Mouse (Mus musculus): ENCODE measurements around the gene Specc1. TPM values are rescaled to one million over a fixed set of nuclear protein-coding genes. Genes with fewer than 3 reads are reported as not detected.

Gene Specc1
- polyA plus RNA-seq, 2 experiments, result 23.5 to 40.5 TPM

DNA sequence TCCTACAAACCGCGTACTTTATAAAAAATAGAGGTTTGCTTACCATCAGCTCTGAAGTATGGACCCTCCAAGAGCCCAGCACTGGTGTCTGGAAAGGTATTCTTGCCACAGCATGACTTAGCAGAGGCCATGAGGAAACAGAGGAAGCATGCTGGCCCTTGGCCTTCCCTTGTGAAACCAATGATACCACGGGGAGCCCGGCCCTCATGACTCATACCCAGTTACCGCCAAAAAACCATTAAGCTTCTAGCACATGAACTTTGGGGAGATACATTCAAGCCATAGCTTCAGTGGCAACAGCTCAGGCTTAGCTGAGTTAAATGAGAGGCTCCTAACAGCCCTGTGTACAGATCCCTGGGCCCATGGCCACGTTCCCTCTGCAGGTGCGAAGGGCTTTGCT, 267.4 kb downstream of the Specc1 start:
- Histone ChIP-seq H3K27me3 (ENCODE audit: control insufficient read depth, insufficient read depth, low read length) (no peaks in the 10 kb centered on the region), H3K27ac (no peak overlapping the region), H3K36me3 (replicated peaks; ENCODE audit: control insufficient read depth, insufficient read depth, low read depth) (no peaks in the 10 kb centered on the region; the same call in 1 of the 2 replicates), H3K4me1 (replicated peaks; ENCODE audit: control insufficient read depth in 2 of 2, insufficient read depth in 2 of 2, low read length in 1 of 2) (0 out of 4 replicates have a peak, but pooled peaks cover 0 to 4% of the 10 kb centered on the region in 2 experiments), H3K9me3 (ENCODE audit: control insufficient read depth, low read length) (no peaks in the 10 kb centered on the region), H3K4me3 (ENCODE audit: insufficient read depth in 1 of 2, low read depth in 2 of 2, low read length in 2 of 2) (no peak overlapping the region), H3K9ac (replicated peaks) (no peak overlapping the region), H3K4me2 (ENCODE audit: low read depth) (no peak overlapping the region)
- TF ChIP-seq CTCF (IDR thresholded peaks at IDR 0.05; ENCODE audit: low read depth) (no peak), EP300 (IDR thresholded peaks at IDR 0.05; ENCODE audit: low read depth) (no peak)
- WGBS (ENCODE audit: insufficient replicate concordance), result 65% methylated on average over 7 of the region's 7 CpGs
- no peak for ATAC-seq (ENCODE audit: insufficient read depth)
- DNase-seq (ENCODE audit: low read depth in 3 of 3, low spot score in 3 of 3), result peak in 2 of 3 experiments; percentile 12 to 39

DNA sequence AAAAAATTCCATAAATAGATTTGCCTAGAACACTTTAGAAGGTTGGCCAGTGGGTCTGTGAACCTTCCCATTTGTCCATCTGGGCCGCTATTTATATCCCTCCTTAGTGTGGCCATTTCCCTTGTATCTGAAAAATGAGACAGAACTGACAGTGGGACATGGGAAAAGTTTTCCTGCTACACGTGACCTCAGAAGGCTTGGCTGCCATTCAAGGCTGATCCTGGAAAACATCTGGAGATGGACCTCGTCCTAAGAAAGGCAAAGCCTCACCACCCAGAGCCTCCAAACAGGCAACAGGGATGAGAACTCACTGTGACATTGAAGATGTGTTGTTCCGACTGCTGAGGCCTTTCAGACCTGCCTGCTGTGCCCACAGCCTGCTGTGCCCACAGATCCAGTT, 268.2 kb downstream of the Specc1 start:
- Histone ChIP-seq H3K9me3 (ENCODE audit: control insufficient read depth, low read length) (no peaks in the 10 kb centered on the region), H3K4me2 (ENCODE audit: low read depth) (no peak overlapping the region), H3K4me3 (ENCODE audit: insufficient read depth in 1 of 2, low read depth in 2 of 2, low read length in 2 of 2) (no peak overlapping the region), H3K27ac (no peak overlapping the region), H3K9ac (replicated peaks) (no peak overlapping the region), H3K4me1 (replicated peaks; ENCODE audit: control insufficient read depth in 2 of 2, insufficient read depth in 2 of 2, low read length in 1 of 2) (0 out of 4 replicates have a peak, but pooled peaks cover 0 to 4% of the 10 kb centered on the region in 2 experiments), H3K27me3 (ENCODE audit: control insufficient read depth, insufficient read depth, low read length) (no peaks in the 10 kb centered on the region), H3K36me3 (replicated peaks; ENCODE audit: control insufficient read depth, insufficient read depth, low read depth) (no peaks in the 10 kb centered on the region)
- 76% methylated on average over 4 of the region's 4 CpGs for WGBS (ENCODE audit: insufficient replicate concordance)
- no peak for TF ChIP-seq EP300 (IDR thresholded peaks at IDR 0.05; ENCODE audit: low read depth)
- no peak for TF ChIP-seq CTCF (IDR thresholded peaks at IDR 0.05; ENCODE audit: low read depth)
- no peak for ATAC-seq (ENCODE audit: insufficient read depth)
- DNase-seq (ENCODE audit: low read depth in 3 of 3, low spot score in 3 of 3), result no peak

DNA sequence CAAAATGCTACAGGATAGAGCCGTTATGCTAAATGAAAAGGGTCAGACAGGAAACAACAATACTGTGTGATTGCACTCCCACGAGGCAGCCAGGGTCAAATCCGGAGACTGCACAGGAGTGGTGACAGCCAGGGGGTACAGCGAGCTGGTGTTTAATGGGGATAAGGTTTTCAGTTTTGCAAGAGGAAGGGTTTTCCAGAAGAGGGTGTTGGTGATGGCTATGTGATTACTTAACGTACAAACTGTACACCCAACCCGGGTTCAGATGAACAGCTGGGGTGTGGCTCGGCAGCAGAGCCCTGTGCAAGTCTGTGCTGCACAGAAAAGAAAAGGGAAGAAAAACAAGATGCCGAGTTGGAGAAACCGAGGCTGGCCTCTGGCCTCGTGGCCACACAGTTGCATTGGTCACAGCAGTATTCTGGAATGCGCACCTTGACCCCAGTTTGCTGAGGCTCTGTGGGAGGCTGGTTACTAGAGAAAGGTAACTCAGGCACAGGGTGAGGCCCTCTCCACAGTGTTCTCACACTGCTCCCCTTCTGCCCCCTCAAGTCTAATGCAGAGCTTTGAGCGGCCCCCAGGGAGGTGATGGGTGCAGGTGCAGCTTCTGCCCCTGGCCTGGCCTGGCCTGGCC, 284.2 kb downstream of the Specc1 start:
- H3K27me3 ChIP-seq (ENCODE audit: control insufficient read depth, insufficient read depth, low read length), result no peaks in the 10 kb centered on the region
- WGBS (ENCODE audit: insufficient replicate concordance), result 53% methylated on average over 12 of the region's 12 CpGs
- no peaks in the 10 kb centered on the region for H3K9me3 ChIP-seq (ENCODE audit: control insufficient read depth, low read length)
- DNase-seq (ENCODE audit: low read depth in 3 of 3, low spot score in 3 of 3), result no peak
- no peak overlapping the region for H3K4me3 ChIP-seq (ENCODE audit: insufficient read depth in 1 of 2, low read depth in 2 of 2, low read length in 2 of 2)
- TF ChIP-seq CTCF (IDR thresholded peaks at IDR 0.05; ENCODE audit: low read depth) (0 out of 2 replicates have a peak, but pooled peaks have one; percentile 3), EP300 (IDR thresholded peaks at IDR 0.05; ENCODE audit: low read depth) (no peak)
- H3K36me3 ChIP-seq (replicated peaks; ENCODE audit: control insufficient read depth, insufficient read depth, low read depth), result no peaks in the 10 kb centered on the region
- no peak overlapping the region for H3K27ac ChIP-seq
- ATAC-seq (ENCODE audit: insufficient read depth), result no peak
- no peak overlapping the region for H3K4me2 ChIP-seq (ENCODE audit: low read depth)
- H3K4me1 ChIP-seq (replicated peaks; ENCODE audit: control insufficient read depth in 2 of 2, insufficient read depth in 2 of 2, low read length in 1 of 2), result no peaks in the 10 kb centered on the region
- no peak overlapping the region for H3K9ac ChIP-seq (replicated peaks)

DNA sequence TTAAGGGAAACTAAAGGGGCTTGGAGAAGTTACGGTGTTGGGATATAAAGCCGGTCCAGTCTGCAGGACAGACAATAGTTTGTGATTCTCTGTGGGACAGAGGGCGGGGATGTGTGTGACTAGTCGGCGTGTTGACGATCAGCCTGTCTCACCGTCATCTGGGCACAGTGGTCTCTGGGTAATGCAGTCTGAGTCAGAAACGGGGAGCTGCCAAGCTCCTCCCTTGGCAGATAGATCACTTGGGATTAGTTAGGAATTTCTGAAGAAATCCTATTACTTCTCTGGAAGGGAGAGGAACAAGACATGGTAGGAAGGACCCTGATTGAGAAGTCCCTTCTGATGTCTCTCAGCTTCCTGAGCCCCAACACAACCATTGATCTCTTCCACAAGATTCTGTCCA, 287.3 kb downstream of the Specc1 start:
- H3K9me3 ChIP-seq (ENCODE audit: control insufficient read depth, low read length), result no peaks in the 10 kb centered on the region
- peaks cover 17% of the 10 kb centered on the region for H3K27me3 ChIP-seq (ENCODE audit: control insufficient read depth, insufficient read depth, low read length)
- DNase-seq (ENCODE audit: low read depth in 3 of 3, low spot score in 3 of 3) (no peak), ATAC-seq (ENCODE audit: insufficient read depth) (no peak)
- H3K4me3 ChIP-seq (ENCODE audit: insufficient read depth in 1 of 2, low read depth in 2 of 2, low read length in 2 of 2), result no peak overlapping the region
- H3K9ac ChIP-seq (replicated peaks), result no peak overlapping the region
- H3K4me1 ChIP-seq (replicated peaks; ENCODE audit: control insufficient read depth in 2 of 2, insufficient read depth in 2 of 2, low read length in 1 of 2), result no peaks in the 10 kb centered on the region
- H3K36me3 ChIP-seq (replicated peaks; ENCODE audit: control insufficient read depth, insufficient read depth, low read depth), result no peaks in the 10 kb centered on the region
- WGBS (ENCODE audit: insufficient replicate concordance), result 79% methylated on average over 8 of the region's 8 CpGs
- no peak overlapping the region for H3K27ac ChIP-seq
- TF ChIP-seq CTCF (IDR thresholded peaks at IDR 0.05; ENCODE audit: low read depth) (no peak), EP300 (IDR thresholded peaks at IDR 0.05; ENCODE audit: low read depth) (no peak)
- no peak overlapping the region for H3K4me2 ChIP-seq (ENCODE audit: low read depth)

DNA sequence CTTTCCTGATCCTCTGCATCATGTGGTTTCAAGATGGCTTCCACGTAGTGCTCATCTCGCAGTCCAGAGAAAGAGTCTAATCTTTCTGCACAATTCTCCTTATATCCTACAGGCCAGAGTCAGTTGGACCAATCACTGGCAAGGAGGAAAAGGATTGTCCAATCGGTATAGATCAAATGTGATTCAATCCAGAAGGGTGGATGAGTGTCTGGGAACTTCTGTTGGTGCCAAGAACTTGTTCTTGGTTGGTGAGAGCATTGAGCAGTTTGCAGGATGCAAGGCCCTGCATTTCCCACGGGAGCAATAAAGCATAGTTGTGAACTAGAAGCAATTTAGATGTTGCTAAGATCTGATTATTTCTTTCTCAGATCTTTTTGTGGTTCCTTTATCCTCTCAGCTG, 287.9 kb downstream of the Specc1 start:
- WGBS (ENCODE audit: insufficient replicate concordance), result 61% methylated on average over 4 of the region's 4 CpGs
- Histone ChIP-seq H3K4me3 (ENCODE audit: insufficient read depth in 1 of 2, low read depth in 2 of 2, low read length in 2 of 2) (no peak overlapping the region), H3K27me3 (ENCODE audit: control insufficient read depth, insufficient read depth, low read length) (peaks cover 23% of the 10 kb centered on the region), H3K27ac (no peak overlapping the region), H3K9ac (replicated peaks) (no peak overlapping the region), H3K4me2 (ENCODE audit: low read depth) (no peak overlapping the region), H3K36me3 (replicated peaks; ENCODE audit: control insufficient read depth, insufficient read depth, low read depth) (no peaks in the 10 kb centered on the region), H3K9me3 (ENCODE audit: control insufficient read depth, low read length) (no peaks in the 10 kb centered on the region), H3K4me1 (replicated peaks; ENCODE audit: control insufficient read depth in 2 of 2, insufficient read depth in 2 of 2, low read length in 1 of 2) (no peaks in the 10 kb centered on the region)
- TF ChIP-seq EP300 (IDR thresholded peaks at IDR 0.05; ENCODE audit: low read depth) (no peak), CTCF (IDR thresholded peaks at IDR 0.05; ENCODE audit: low read depth) (no peak)
- ATAC-seq (ENCODE audit: insufficient read depth) (no peak), DNase-seq (ENCODE audit: low read depth in 3 of 3, low spot score in 3 of 3) (no peak)
